Mouse (Mus musculus): ENCODE data around the gene Bptf.
"Not testable (repeated sequence)": the region's sequence is repeated elsewhere in the genome, so short reads cannot be mapped to it uniquely, and the experiment has no call there.

DNA sequence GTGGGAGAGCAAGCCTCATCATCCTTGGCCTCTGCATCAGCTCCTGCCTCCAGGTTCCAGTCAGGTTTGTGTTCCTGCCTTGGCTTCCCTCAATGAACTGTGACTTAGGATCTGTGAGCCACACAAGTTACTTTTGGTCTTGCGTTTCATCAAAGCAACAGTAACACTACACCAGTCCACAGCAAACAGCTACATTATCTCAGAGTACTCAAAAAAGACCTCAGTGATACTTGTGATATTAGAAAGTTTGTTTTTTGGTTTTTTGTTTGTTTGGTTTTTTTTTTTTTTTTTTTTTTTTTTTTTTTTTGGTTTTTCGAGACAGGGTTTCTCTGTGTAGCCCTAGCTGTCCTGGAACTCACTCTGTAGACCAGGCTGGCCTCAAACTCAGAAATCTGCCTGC is 5.2 kb downstream of the Bptf start:
- not testable (repeated sequence) for TF ChIP-seq CTCF (IDR thresholded peaks at IDR 0.05; ENCODE audit: borderline replicate concordance, insufficient read depth, low read depth, low read length); POLR2A (IDR thresholded peaks at IDR 0.05; ENCODE audit: borderline replicate concordance, insufficient read depth, low read length)

Measured in cerebellum, adult 2 months (tissue).